Mouse (Mus musculus) kidney, adult 2 months (tissue): ENCODE data around the gene Mast4. TPM values are rescaled to one million over a fixed set of nuclear protein-coding genes. Genes with fewer than 3 reads are reported as not detected.
"Not testable (repeated sequence)": the region's sequence is repeated elsewhere in the genome, so short reads cannot be mapped to it uniquely, and the experiment has no call there.

Source experiments
- DNase-seq: peaks from one replicate; pipeline ENCODE4 v3.0.0; 2021
- H3K27ac ChIP-seq: fragments of 200-500 bp; 2 replicates; pipeline ENCODE4 v1.5.1; 2012; ENCODE audit warnings: low read depth, low read length, control low read depth, inconsistent platforms; ENCODE audit not compliant: insufficient read depth
- H3K27me3 ChIP-seq: fragments of 200-500 bp; replicated peaks from 2 replicates; pipeline ENCODE4 v1.6.1; 2012; ENCODE audit warnings: mild to moderate bottlenecking, moderate library complexity, low read length, inconsistent platforms; ENCODE audit not compliant: control insufficient read depth, insufficient read depth
- H3K36me3 ChIP-seq: fragments of 200-500 bp; 2 replicates; pipeline ENCODE4 v1.6.1; 2012; ENCODE audit warnings: mild to moderate bottlenecking, moderate library complexity, low read length, inconsistent platforms; ENCODE audit not compliant: control insufficient read depth, insufficient read depth
- H3K4me1 ChIP-seq: fragments of 200-500 bp; 2 replicates; pipeline ENCODE4 v1.6.1; 2011; ENCODE audit warnings: low read length; ENCODE audit not compliant: control insufficient read depth, insufficient read depth
- H3K4me3 ChIP-seq: fragments of 200-500 bp; 2 replicates; pipeline ENCODE4 v1.5.1; 2011; ENCODE audit warnings: mild to moderate bottlenecking, low read depth, low read length, control low read depth; ENCODE audit not compliant: insufficient read depth
- CTCF ChIP-seq: fragments of 200-500 bp; conservative IDR thresholded peaks from 2 replicates; pipeline ENCODE4 v1.5.1; 2011; ENCODE audit warnings: low read depth, mild to moderate bottlenecking, control low read depth, low read length, moderate library complexity, mixed read lengths; ENCODE audit not compliant: insufficient read depth, insufficient read length
- POLR2A ChIP-seq: fragments of 200-500 bp; IDR thresholded peaks from one replicate; pipeline ENCODE4 v1.6.1; 2011; ENCODE audit warnings: low read depth, low read length, control low read depth
- WGBS: fragments of 180-500 bp; shearing (Covaris S2); methylation state at CpG from one replicate; pipeline ENCODE4 v1.1.7; 2018; 5-methylcytosine and 5-hydroxymethylcytosine counted together
- polyA plus RNA-seq: library from polyadenylated mRNA; depleted of rRNA; stranded (reverse); fragments of >200 nt; gene quantifications from 2 replicates; pipeline ENCODE4 v1.2.3, GENCODE M21; 2012; rRNA removed

Gene Mast4
- 5.1 and 6.5 TPM in 2 replicates for polyA plus RNA-seq

DNA sequence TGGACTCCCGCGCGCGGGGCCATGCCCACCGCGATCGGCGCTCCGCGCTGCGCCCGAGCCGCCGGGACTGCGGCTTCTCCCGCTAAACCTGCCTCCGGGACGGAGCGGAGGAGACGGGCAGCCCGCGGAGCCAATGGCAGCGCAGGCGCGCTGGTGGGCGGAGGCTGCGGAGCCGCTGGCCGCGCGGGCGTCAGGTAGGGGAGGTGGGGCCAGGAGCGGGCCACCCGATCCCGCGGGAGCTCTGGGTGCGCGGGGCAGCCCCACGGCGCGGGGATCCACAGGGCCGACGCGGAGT lies at the start of gene Mast4:
Mast4 (minus strand) TSS at position 106 of the 295 bp plus-strand sequence.
- Histone ChIP-seq H3K36me3 (no peaks in the 10 kb centered on the region), H3K27ac (no peak within 1 kb of the TSS), H3K4me3 (peak within 1 kb of the TSS; percentile 69), H3K4me1 (peaks cover 5% of the 10 kb centered on the region; the same call in 1 of the 2 replicates), H3K27me3 (no peaks in the 10 kb centered on the region)
- DNase-seq: peak; percentile 95
- WGBS: under 1% methylated on average over 44 of the region's 44 CpGs
- TF ChIP-seq POLR2A: no peak
- TF ChIP-seq CTCF: no peak

DNA sequence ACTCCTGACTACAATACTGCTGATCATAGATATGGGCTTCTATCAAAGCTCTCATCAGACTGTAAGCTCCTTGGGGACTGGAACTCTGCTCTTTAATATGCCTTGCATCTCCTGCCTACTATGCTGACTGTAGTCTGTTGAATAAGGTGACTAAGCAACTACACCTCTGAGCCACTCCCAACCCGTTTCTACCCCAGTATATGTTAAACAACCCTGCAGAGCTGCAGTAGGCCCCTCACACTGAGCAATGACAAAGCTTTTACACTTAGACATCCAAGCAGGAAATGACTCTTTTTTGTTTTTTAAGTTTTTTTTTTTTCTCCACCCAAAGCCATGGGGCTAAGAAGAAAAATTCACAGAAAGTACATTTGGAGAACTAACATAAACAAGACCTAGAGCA lies 40.2 kb upstream of the Mast4 start:
- DNase-seq: no peak
- H3K4me3 ChIP-seq: no peak overlapping the region
- WGBS: 76% methylated on average over 1 of the region's 1 CpGs
- no peaks in the 10 kb centered on the region for H3K36me3 ChIP-seq
- no peaks in the 10 kb centered on the region for H3K27me3 ChIP-seq
- H3K4me1 ChIP-seq: no peaks in the 10 kb centered on the region
- H3K27ac ChIP-seq: no peak overlapping the region
- TF ChIP-seq CTCF (no peak), POLR2A (no peak)

DNA sequence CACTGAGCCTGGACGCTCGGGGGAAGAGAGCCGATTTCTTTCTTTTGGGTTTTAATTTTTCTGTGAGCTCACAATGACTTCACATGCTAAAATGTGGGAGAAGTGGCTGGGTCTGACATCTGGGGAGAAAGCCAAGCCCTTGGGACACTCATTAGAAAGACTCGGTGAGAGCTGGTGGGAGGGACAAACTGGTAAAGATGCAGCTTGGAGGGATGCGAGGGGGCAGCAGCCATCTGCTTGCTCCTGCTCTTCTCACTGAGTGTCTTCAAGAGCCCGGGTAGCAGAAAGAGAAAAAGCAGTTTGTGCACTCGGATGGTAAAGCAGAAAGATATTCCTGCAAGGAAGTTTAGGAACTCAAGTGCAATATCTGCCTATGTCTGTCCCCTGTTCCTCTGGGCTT lies 34.9 kb upstream of the Mast4 start:
- H3K4me3 ChIP-seq: no peak overlapping the region
- H3K4me1 ChIP-seq: no peaks in the 10 kb centered on the region
- H3K27ac ChIP-seq: no peak overlapping the region
- DNase-seq: no peak
- WGBS: 81% methylated on average over 7 of the region's 7 CpGs
- no peaks in the 10 kb centered on the region for H3K27me3 ChIP-seq
- H3K36me3 ChIP-seq: no peaks in the 10 kb centered on the region
- no peak for TF ChIP-seq POLR2A
- no peak for TF ChIP-seq CTCF

DNA sequence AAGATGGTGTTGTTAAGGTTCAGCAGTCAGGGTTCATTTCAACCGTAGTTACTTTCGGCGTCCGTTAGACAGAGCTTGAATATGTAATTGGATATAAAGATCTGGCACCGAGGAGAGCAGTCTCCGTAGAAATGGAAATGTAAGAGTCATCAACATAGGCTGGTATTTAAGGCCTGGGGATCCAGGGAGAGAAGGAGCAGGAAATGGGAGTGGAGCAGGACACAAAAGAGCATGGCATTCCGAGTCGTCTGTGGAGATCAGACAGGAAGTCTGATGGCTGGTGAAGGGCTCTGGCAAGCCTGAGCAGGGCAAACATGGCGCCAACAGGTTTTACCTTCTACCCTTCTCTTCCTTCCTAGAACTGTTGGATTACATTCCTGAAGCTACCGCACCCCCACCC lies 28.9 kb upstream of the Mast4 start:
- WGBS: 48% methylated on average over 10 of the region's 10 CpGs
- no peak for TF ChIP-seq CTCF
- TF ChIP-seq POLR2A: no peak

DNA sequence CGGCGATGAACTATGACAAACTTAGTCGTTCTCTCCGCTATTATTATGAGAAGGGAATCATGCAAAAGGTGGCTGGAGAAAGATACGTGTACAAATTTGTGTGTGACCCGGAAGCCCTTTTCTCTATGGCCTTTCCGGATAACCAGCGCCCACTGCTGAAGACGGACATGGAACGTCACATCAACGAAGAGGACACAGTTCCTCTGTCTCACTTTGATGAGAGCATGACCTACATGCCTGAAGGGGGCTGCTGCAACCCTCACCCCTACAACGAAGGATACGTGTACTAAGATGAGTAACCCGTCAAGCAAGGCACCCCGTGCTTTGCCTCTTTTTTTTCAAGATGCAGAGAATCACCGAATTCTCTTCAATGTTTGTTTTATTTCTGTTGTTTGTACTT lies 23.1 kb upstream of the Mast4 start:
- H3K27me3 ChIP-seq, DNase-seq, H3K27ac ChIP-seq, H3K4me3 ChIP-seq, H3K36me3 ChIP-seq, H3K4me1 ChIP-seq: not testable (repeated sequence)
- WGBS: 96% methylated on average over 16 of the region's 16 CpGs

More for the DNA sequence above, 28.9 kb upstream of the Mast4 start:
- DNase-seq: no peak
- no peak overlapping the region for H3K4me3 ChIP-seq
- H3K36me3 ChIP-seq: no peaks in the 10 kb centered on the region
- H3K27me3 ChIP-seq: no peaks in the 10 kb centered on the region
- H3K27ac ChIP-seq: no peak overlapping the region
- no peaks in the 10 kb centered on the region for H3K4me1 ChIP-seq

DNA sequence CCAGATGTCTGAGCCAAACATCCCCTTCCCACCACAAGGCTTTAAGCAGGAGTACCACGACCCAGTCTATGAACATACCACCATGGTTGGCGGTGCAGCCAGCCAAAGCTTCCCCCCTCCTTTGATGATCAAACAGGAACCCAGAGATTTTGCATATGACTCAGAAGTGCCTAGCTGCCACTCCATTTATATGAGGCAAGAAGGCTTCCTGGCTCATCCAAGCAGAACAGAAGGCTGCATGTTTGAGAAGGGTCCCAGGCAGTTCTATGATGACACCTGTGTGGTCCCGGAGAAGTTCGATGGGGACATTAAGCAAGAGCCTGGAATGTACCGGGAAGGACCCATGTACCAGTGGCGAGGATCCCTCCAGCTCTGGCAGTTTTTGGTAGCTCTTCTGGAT lies 22.6 kb upstream of the Mast4 start:
- H3K4me1 ChIP-seq, H3K36me3 ChIP-seq, DNase-seq, H3K27me3 ChIP-seq, H3K4me3 ChIP-seq, H3K27ac ChIP-seq: not testable (repeated sequence)
- 95% methylated on average over 5 of the region's 6 CpGs for WGBS

DNA sequence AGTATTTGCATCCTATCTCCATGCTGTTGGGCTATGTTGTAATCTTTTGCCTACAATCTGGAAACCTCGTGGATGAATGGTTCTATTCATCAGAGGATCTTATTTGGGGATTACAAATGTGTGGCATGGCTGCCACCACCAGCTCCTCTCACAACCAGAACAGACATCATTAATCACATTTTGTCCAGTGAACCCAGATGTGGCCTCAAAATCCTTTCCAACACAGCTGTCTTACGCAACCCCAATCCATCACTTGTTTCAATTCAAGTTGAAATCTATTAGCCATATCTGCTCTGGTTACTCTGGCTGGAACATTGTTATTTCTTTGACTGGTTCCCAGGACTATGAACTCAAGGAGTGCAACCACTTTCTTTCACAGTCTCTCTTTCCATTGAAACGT lies 20.4 kb upstream of the Mast4 start:
- TF ChIP-seq POLR2A (no peak), CTCF (no peak)
- DNase-seq: no peak
- no peak overlapping the region for H3K27ac ChIP-seq
- H3K4me3 ChIP-seq: no peak overlapping the region
- no peaks in the 10 kb centered on the region for H3K27me3 ChIP-seq
- WGBS: 83% methylated on average over 3 of the region's 3 CpGs
- H3K36me3 ChIP-seq: no peaks in the 10 kb centered on the region
- no peaks in the 10 kb centered on the region for H3K4me1 ChIP-seq

DNA sequence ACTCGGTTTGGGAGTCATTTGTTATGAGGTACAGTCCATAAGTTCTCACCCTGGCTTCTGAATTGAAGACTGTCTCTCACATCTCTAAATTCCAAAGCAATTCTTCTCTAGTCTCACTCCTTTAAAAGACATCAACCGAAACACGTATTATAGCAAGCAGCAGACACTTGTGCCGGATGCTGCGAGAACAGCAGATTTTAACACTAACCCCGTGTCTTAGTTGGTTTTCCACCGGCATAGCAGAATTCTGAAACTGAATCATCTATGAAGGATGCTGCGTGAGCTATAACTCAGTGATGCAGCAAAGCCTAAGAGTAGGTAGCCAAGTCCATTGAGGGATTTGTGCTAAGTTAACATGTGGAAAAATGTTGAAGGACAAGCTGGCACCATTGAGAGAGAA lies 10.5 kb upstream of the Mast4 start:
- Histone ChIP-seq H3K27ac (no peak overlapping the region), H3K36me3 (no peaks in the 10 kb centered on the region), H3K4me1 (no peaks in the 10 kb centered on the region), H3K4me3 (no peak overlapping the region), H3K27me3 (no peaks in the 10 kb centered on the region)
- WGBS: 95% methylated on average over 8 of the region's 8 CpGs
- DNase-seq: no peak
- TF ChIP-seq CTCF (no peak), POLR2A (no peak)
